Mouse (Mus musculus) liver, embryonic 14.5 days (tissue): Measurements from ENCODE around the gene Trp53i13. TPM values are rescaled to one million over a fixed set of nuclear protein-coding genes. Genes with fewer than 3 reads are reported as not detected.

Source experiments
- ATAC-seq: fragments of 200-750 bp; cut with Nextera tagmentation; 2 replicates; pipeline ENCODE4 v1.8.0; 2017; ENCODE audit warnings: moderate number of reproducible peaks, mild to moderate bottlenecking, moderate library complexity; ENCODE audit not compliant: insufficient read depth
- DNase-seq, 3 experiments: peaks; one replicate each; pipeline ENCODE4 v3.0.0-alpha.2; 2012 to 2013; ENCODE audit warnings: low read depth in 3 of 3, low spot score in 3 of 3
- H3K27ac ChIP-seq: fragments of 300-500 bp; sonication (generic); 2 replicates; pipeline ENCODE4 v1.5.1; 2014; ENCODE audit warnings: moderate library complexity, mild to moderate bottlenecking, control low read depth, inconsistent platforms
- H3K27me3 ChIP-seq: fragments of 300-500 bp; sonication (generic); 2 replicates; pipeline ENCODE4 v1.6.1; 2014; ENCODE audit warnings: mild to moderate bottlenecking, low read length, moderate library complexity; ENCODE audit not compliant: control insufficient read depth, insufficient read depth
- H3K36me3 ChIP-seq: fragments of 300-500 bp; sonication (generic); replicated peaks from 2 replicates; pipeline ENCODE4 v1.6.1; 2014; ENCODE audit warnings: low read depth; ENCODE audit not compliant: control insufficient read depth, insufficient read depth
- H3K4me1 ChIP-seq, 2 experiments: fragments of 200-500 bp in 1 of 2; fragments of 300-500 bp in 1 of 2; sonication (generic) in 1 of 2; replicated peaks; 2 replicates each; pipeline ENCODE4 v1.6.1; 2012 to 2014; ENCODE audit warnings: antibody characterized with exemption in 1 of 2, inconsistent platforms in 1 of 2, low read length in 1 of 2; ENCODE audit not compliant: control insufficient read depth in 2 of 2, insufficient read depth in 2 of 2
- H3K4me2 ChIP-seq: fragments of 300-500 bp; sonication (generic); 2 replicates; pipeline ENCODE4 v1.6.1; 2014; ENCODE audit warnings: low read depth, mild to moderate bottlenecking, control low read depth, moderate library complexity
- H3K4me3 ChIP-seq, 2 experiments: fragments of 200-500 bp in 1 of 2; fragments of 300-500 bp in 1 of 2; sonication (generic) in 1 of 2; 2 replicates each; pipeline ENCODE4 v1.5.1; 2012 to 2014; ENCODE audit warnings: low read depth in 2 of 2, low read length in 2 of 2, mild to moderate bottlenecking in 2 of 2, control low read depth in 1 of 2, inconsistent platforms in 1 of 2, moderate library complexity in 1 of 2; ENCODE audit not compliant: insufficient read depth in 1 of 2
- H3K9ac ChIP-seq: fragments of 300-500 bp; sonication (generic); replicated peaks from 2 replicates; pipeline ENCODE4 v1.6.1; 2014; ENCODE audit warnings: mild to moderate bottlenecking, control low read depth, moderate library complexity
- H3K9me3 ChIP-seq: fragments of 300-500 bp; sonication (generic); 2 replicates; pipeline ENCODE4 v1.6.1; 2016; ENCODE audit warnings: low read length, mixed read lengths; ENCODE audit not compliant: control insufficient read depth
- CTCF ChIP-seq: IDR thresholded peaks from 2 replicates; pipeline ENCODE4 v1.5.1; 2016; ENCODE audit warnings: antibody characterized with exemption, low read depth, control low read depth
- EP300 ChIP-seq: IDR thresholded peaks from 2 replicates; pipeline ENCODE4 v1.6.1; 2016; ENCODE audit warnings: antibody characterized with exemption, low read depth
- WGBS: fragments of 180-500 bp; shearing (Covaris S2); extraction: QIAGEN DNeasy Blood & Tissue Kit; methylation state at CpG from one replicate; pipeline ENCODE4 v1.1.7; 2014; ENCODE audit not compliant: insufficient replicate concordance; 5-methylcytosine and 5-hydroxymethylcytosine counted together
- polyA plus RNA-seq, 2 experiments: library from polyadenylated mRNA; depleted of rRNA in 1 of 2; stranded (reverse) in 1 of 2; unstranded in 1 of 2; fragments of >200 nt; fragmentation: Nextera tagmentation in 1 of 2; extraction: Ambion mirVana in 1 of 2; gene quantifications; 2 replicates each; pipeline versions ENCODE4 v1.2.1 to v1.2.3; 2012 to 2014

Gene Trp53i13
- polyA plus RNA-seq, 2 experiments, result 3.3 to 3.5 TPM

DNA sequence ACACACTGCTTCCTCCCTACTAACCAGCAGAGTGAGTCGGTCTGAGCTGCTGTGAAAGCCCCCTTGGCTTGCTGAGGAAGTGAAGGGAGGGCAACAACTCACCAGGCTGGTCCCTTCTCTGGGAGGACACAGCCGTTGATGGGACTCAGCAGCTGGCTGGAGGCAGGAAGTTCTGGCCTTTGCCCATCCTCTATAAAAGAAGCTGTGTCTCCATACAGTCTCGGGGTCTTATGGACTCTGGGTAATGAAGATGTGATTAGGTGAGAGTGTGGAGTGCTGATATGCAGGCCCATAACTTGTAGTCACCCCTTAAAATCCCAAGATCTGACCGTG is 21.5 kb downstream of the Trp53i13 start:
- peaks cover 14% of the 10 kb centered on the region for H3K27me3 ChIP-seq
- no peak for DNase-seq
- peak overlapping the region; percentile 55 to 82 for H3K4me3 ChIP-seq
- no peaks in the 10 kb centered on the region for H3K36me3 ChIP-seq
- H3K9ac ChIP-seq, result no peak overlapping the region
- ATAC-seq, result no peak
- peaks cover 7 to 29% of the 10 kb centered on the region in 2 experiments; a peak in 3 of 4 replicates for H3K4me1 ChIP-seq
- peak overlapping the region; percentile 82 for H3K4me2 ChIP-seq
- TF ChIP-seq EP300, result no peak
- no peak for TF ChIP-seq CTCF
- 18% methylated on average over 4 of the region's 4 CpGs for WGBS
- no peaks in the 10 kb centered on the region for H3K9me3 ChIP-seq
- no peak overlapping the region for H3K27ac ChIP-seq

GRCm38 (mm10) chr11:77493512-77494343 is 22.1 kb downstream of the Trp53i13 start, which contains the start of gene Git1:
Gene Git1 (plus strand): TSS chr11:77493562.
- TF ChIP-seq CTCF (no peak), EP300 (no peak)
- under 1% methylated on average over 67 of the region's 74 CpGs for WGBS
- peaks cover 7 to 32% of the 10 kb centered on the region in 2 experiments; a peak in 3 of 4 replicates for H3K4me1 ChIP-seq
- peaks cover 19% of the 10 kb centered on the region for H3K27me3 ChIP-seq
- DNase-seq (no peak), ATAC-seq (peak; percentile 19; the same call in 1 of the 2 replicates)
- peak within 1 kb of the TSS; percentile 35 for H3K27ac ChIP-seq
- peak within 1 kb of the TSS; percentile 62 to 82 for H3K4me3 ChIP-seq
- H3K36me3 ChIP-seq, result no peaks in the 10 kb centered on the region
- no peaks in the 10 kb centered on the region for H3K9me3 ChIP-seq
- peak within 1 kb of the TSS; percentile 82 for H3K4me2 ChIP-seq
- H3K9ac ChIP-seq, result peak within 1 kb of the TSS; percentile 71

GRCm38 (mm10) chr11:77492911-77493332 is 22.9 kb downstream of the Trp53i13 start:
- H3K9ac ChIP-seq, result peak overlapping the region; percentile 71
- peaks cover 7 to 32% of the 10 kb centered on the region in 2 experiments; a peak in 3 of 4 replicates for H3K4me1 ChIP-seq
- no peaks in the 10 kb centered on the region for H3K36me3 ChIP-seq
- H3K9me3 ChIP-seq, result no peaks in the 10 kb centered on the region
- H3K4me3 ChIP-seq, result peak overlapping the region; percentile 62 to 82
- peak; percentile 45 for TF ChIP-seq CTCF
- TF ChIP-seq EP300, result no peak
- H3K27me3 ChIP-seq, result peaks cover 25% of the 10 kb centered on the region
- peak overlapping the region; percentile 82 for H3K4me2 ChIP-seq
- DNase-seq, result peak; percentile 78 to 82 (median 79)
- ATAC-seq, result peak; percentile 81
- H3K27ac ChIP-seq, result peak overlapping the region; percentile 35
- WGBS, result 0% methylated on average over 30 of the region's 32 CpGs

DNA sequence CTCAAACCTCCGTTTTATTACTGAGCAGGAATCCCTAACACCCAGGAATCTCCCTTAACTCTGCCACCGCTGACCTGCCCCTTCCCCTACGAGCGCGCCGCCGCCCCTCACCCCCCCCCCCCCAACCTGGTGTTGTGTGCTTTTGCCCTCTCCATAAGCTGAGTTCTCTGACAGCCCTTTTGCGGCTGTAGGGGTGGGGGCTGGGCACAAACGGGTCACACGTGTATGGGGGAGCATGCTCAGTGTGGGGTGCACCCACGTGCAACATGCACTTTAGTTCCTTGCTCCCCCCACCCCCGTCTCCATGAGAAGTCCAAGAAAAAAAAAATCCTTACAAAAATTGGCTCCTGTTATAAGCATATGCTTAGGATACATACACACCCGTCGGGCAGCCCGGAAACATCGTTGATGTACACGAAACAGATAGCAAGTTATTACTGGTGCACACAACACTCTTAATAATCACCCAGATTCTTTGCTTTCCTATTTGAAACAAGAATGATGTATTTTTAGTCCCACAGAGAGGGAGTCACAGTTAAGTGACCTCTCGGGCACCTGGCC is 23.4 kb downstream of the Trp53i13 start:
- WGBS, result 0% methylated on average over 17 of the region's 18 CpGs
- H3K27me3 ChIP-seq, result peaks cover 25% of the 10 kb centered on the region
- H3K4me2 ChIP-seq, result peak overlapping the region; percentile 82
- H3K27ac ChIP-seq, result peak overlapping the region; percentile 12
- ATAC-seq, result peak; percentile 3; the same call in 1 of the 2 replicates
- TF ChIP-seq CTCF, result no peak
- TF ChIP-seq EP300, result no peak
- no peaks in the 10 kb centered on the region for H3K9me3 ChIP-seq
- peaks cover 7 to 32% of the 10 kb centered on the region in 2 experiments; a peak in 3 of 4 replicates for H3K4me1 ChIP-seq
- H3K36me3 ChIP-seq, result no peaks in the 10 kb centered on the region
- DNase-seq, result no peak
- H3K4me3 ChIP-seq, result peak overlapping the region; percentile 62 to 82
- H3K9ac ChIP-seq, result peak overlapping the region; percentile 71
